Mouse (Mus musculus) hematopoietic stem cell, adult 5-6 weeks (primary cell): ENCODE results near the gene Cox7c. TPM values are rescaled to one million over a fixed set of nuclear protein-coding genes. Genes with fewer than 3 reads are reported as not detected.
"Not testable (repeated sequence)": the region's sequence is repeated elsewhere in the genome, so short reads cannot be mapped to it uniquely, and the experiment has no call there.

Experiments
- ATAC-seq, 2 experiments: fragments of 125-278 bp in 1 of 2; replicated peaks in 1 of 2; 2 replicates each; pipeline ENCODE4 v1.8.0; 2016 to 2017; ENCODE audit warnings: inconsistent platforms in 2 of 2, mild to moderate bottlenecking in 2 of 2, moderate number of reproducible peaks in 2 of 2, low read depth in 1 of 2, moderate TSS enrichment in 1 of 2; ENCODE audit not compliant: low FRiP score in 2 of 2, poor library complexity in 2 of 2, severe bottlenecking in 2 of 2, insufficient read depth in 1 of 2, low TSS enrichment in 1 of 2
- total RNA-seq: library from RNA; stranded (forward); fragments of 172-1452, 232-1000 nt; gene quantifications from 2 replicates; pipeline ENCODE4 v1.2.3, GENCODE M21; 2017

Cox7c gene
- 252 and 296 TPM in 2 replicates for total RNA-seq

GRCm38 (mm10) chr13:86046254-86046951, at the start of gene Cox7c:
TSS of gene Cox7c (minus strand) at chr13:86046904.
- ATAC-seq, result peak; percentile 100

- no peak for ATAC-seq
Measured at GRCm38 (mm10) chr13:86068011-86068724, 21.5 kb upstream of the Cox7c start.

- ATAC-seq, result no peak
Measured at GRCm38 (mm10) chr13:86067508-86067907, 20.8 kb upstream of the Cox7c start.

DNA sequence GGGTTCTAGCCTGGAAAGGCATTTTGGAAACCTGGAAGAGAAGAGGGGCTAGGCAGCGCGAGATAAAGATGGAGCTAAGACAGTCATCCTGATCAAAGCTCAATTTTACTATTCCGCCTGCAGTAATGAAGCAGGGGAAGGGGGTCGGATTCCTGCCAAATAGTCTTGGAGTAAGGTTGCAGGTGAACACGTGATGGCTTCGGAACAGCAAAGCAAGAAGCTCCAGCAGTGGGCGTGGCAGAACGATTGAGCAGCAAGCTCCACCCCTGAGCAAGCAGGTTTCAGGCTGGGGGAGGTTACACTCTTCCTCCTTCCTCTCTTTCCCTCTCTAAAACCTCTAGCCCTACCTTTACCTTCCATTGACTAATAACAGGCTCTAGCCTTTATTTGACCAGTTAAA, 7.4 kb upstream of the Cox7c start:
- ATAC-seq, result not testable (repeated sequence)

DNA sequence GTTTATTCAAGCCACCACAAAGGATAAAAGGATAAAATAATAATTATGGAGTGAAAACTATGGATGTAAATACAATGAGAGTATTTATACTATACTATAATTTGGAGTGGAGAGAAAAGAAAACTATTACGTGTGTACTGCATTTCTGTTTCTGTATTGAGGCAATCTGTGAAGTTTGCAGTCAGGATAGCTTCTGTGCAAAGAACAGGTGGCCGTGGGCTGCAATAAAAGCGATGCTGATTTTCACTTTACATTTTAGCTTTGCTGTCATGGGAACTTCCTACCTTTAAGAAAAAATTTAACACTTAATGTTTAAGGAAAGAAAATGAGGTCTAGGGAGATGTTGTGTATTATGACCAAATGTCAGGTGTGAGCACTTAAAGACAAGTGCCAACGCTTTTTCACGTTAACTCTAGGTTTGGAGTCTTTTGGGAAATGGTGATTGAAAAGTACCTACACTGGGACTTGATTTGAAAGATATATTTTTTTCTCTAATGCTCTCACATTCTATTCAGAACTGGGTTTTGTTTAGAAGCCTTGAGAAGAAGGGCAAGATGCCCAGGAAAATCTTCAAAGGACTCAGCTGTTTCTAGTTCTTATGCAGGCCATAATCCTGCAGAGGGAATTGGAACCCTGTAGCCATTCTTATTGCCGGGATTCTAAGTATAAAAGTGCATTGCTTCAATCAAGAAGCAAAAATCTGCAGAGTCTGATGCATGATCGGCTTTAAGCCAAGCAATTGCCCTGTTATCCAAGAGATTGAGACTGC, 41.6 kb downstream of the Cox7c start:
- ATAC-seq, result no peak
